Mouse (Mus musculus): ENCODE measurements around the gene Akna.
A peak's percentile ranks its signal among the peaks of the same experiment; 100 is the strongest.

DNA sequence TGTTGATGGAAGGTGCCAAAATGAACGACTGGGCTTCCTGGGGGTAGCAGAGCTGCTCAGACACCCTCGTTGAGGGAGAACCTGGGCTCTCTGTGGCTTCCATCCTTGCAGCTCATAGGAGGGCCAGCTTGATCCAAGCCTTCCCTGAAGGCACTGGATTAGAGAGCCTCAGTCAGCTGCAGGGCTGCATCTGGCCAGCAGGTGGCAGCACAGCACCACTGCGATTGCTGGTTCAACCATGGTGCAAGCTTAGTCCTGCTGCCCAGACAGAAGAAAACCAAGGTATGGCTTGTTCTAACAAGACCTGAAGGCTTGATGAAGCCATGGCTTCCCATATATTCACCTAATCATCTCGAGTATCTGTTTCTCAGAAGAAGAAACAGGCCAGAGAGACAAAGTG is 34.6 kb downstream of the Akna start:
- no peak for TF ChIP-seq POLR2A (IDR thresholded peaks at IDR 0.05; ENCODE audit: low read depth, low read length)
- peak; percentile 99 for TF ChIP-seq CTCF (conservative IDR thresholded peaks at IDR 0.05; ENCODE audit: insufficient read depth, insufficient read length, low read depth, low read length)

Data from kidney, adult 2 months (tissue).